Mouse (Mus musculus): ENCODE data around the gene Gbx2.

Gene Gbx2

GRCm38 (mm10) chr1:89935493-89936348, 4.7 kb upstream of the Gbx2 start:
- no peak for DNase-seq (ENCODE audit: low read depth, low spot score)

DNA sequence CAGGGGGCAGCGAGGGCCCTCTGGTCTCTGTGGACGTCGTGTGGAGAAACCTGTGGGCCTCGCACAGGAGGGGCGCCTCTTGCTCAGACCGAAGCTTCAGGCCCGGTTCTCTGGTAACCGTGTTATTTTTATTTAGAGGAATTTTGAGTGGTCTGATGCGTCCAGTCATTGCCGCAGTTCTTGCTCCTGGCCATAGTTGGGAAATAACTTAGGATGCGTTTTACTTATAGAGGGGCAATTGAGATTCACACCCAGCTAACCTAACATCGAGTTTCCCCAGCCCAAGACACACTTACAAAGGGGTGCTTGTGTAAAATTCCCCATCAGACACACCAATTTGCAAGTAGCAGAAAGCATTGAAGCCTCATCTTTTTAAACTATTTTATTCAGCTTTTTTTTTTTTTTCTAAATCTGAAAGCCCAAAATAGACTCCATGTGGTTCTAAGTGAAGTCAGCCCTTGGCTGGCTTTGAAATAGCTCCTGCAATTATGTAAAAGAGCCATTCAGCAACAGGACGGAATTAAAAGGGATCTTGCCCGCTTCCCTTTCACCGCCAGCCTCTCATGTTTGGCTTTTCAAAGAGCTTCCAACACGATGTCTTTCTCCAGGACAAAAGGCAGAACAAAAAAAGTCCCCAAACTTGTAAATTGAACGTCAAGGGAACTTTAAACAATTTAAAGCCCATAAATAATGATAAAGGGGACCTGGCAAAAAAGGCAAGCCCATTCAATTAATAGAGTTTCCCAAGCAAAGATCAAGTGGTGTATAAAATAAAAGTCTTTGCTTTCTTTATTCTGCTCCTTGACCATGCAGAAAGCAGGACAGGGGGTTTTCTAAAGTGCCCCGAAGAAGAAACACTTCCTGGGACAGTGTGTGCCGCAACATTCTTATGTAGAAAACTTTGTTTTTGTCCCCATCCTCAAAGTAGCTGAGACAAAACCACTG, 3.6 kb upstream of the Gbx2 start:
- DNase-seq (ENCODE audit: low read depth, low spot score), result no peak

DNA sequence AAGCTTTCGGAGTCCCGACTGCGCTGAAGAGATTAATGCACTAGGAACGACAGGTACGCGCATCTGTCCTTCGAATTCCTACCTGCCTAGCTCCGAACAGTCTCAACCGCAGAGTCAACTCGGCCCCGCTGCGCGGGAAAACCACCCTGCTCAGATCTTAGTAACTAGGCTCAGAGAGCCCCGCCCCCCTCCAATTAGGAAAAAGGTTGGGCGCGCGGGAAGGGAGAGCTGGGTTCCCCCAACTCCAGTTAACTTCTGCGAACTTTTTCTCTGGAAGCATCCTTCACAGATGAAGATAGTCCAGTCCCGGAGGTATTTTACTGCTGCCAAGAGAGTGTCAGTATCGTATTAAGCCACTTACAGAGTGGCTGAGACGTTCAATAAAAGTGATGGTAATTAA, 2.8 kb upstream of the Gbx2 start:
- no peak for DNase-seq (ENCODE audit: low read depth, low spot score)

- no peak for DNase-seq (ENCODE audit: low read depth, low spot score)
Observed at GRCm38 (mm10) chr1:89933028-89933427, 2.0 kb upstream of the Gbx2 start.

DNA sequence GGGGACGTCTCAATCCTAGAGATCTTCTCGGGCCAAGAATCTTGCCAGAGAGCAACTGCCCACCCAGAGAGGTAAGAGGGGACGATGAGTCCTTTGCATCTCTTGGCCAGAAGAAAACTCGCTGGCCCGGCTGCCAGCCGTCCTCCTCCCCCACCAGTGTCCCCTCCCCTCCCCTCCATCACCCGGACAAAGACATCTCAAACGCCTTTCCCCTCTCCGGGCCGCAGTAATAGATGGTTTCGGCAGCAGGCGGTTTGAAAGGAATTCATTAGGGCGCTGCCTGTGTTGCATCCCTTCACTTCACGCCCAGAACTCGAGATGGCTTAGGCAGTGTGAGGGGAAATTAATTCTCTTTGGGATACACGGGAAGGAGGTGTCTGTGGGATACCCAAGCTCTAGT, 1.6 kb upstream of the Gbx2 start:
- no peak for DNase-seq (ENCODE audit: low read depth, low spot score)

GRCm38 (mm10) chr1:89932021-89932423, 1.0 kb upstream of the Gbx2 start:
- DNase-seq (ENCODE audit: low read depth, low spot score), result no peak

- no peak for DNase-seq (ENCODE audit: low read depth, low spot score)
Observed at GRCm38 (mm10) chr1:89930551-89930950, 428 bp downstream of the Gbx2 start.

GRCm38 (mm10) chr1:89929721-89930505, 1.1 kb downstream of the Gbx2 start:
- no peak for DNase-seq (ENCODE audit: low read depth, low spot score)

DNA sequence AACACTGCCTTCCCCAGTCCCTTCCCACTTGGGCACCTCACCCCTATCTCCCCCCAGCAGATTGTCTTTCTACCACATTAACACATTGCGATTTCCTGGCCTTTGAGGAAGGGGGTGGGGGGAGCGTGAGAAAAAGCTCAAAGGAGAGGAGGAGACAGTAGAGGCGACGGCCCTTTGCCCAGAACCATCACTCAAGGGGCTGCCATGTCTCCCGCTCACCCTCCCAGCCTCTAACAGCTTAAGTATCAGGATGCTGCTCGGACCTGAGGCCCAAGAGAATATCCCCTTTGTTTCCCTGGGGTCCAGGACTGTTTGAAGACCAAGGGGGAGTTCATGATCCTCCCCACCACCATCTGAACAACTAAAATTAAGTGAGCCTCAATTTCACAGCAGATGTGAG, 1.8 kb downstream of the Gbx2 start:
- no peak for DNase-seq (ENCODE audit: low read depth, low spot score)

- DNase-seq (ENCODE audit: low read depth, low spot score), result no peak
Observed at GRCm38 (mm10) chr1:89928676-89929075, 2.3 kb downstream of the Gbx2 start.

- DNase-seq (ENCODE audit: low read depth, low spot score), result no peak
Observed at GRCm38 (mm10) chr1:89927061-89927661, 3.8 kb downstream of the Gbx2 start.

DNA sequence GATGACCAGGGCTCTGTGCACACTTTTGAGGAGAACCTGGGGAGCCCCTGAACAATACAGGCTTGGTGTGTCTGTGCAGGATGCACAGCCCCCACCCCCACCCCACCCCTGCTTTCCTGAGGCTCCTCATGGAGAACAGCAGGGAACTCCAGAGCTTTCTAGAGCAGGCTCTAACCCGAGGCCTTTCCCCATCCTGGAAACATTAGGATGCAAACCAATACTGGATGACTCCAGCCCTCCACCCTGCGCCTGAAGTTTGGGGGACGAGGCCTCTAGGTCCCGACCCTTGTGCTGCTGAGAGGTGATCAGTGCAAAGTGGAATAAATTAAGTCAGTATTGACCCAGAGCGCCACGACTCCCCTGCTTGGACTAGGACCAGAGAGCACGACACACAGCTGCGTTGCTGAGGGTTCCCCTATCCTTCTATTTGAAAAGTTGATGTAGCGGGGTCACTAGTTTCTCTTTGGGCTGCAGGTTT, 4.4 kb downstream of the Gbx2 start:
- DNase-seq (ENCODE audit: low read depth, low spot score), result no peak

DNA sequence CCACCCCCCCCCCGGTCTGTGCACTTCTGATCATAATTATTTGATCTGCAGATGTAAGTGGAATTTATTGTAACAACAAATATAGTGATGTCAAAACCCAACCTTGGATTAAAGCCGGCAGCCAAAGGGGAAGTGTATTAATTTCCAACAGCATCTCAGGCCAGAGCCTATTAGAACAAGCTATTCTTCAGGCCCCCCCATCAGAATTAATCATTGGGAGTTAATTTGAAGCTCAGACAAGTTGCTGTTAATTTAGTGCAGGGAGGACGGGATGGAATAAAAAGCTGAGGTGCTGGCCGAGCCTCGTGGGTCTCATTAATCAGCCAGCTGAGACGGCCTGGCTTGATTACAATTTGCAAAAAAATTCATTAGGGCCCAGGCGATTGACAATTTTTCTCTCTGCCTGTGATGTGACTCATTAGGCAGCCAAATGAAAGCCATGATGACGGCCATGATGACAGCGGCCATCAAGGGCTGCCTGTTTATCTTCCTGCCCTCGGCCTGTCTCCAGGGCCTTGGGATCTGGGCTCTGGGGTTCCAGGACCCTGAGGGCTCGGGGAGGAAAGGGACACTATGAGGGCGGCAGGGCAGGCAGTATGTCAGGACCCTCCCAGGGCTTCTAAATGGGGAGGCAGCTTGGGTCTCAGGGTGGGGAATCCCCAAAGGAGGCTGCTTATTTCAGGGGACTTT, 5.3 kb downstream of the Gbx2 start:
- no peak for DNase-seq (ENCODE audit: low read depth, low spot score)

DNA sequence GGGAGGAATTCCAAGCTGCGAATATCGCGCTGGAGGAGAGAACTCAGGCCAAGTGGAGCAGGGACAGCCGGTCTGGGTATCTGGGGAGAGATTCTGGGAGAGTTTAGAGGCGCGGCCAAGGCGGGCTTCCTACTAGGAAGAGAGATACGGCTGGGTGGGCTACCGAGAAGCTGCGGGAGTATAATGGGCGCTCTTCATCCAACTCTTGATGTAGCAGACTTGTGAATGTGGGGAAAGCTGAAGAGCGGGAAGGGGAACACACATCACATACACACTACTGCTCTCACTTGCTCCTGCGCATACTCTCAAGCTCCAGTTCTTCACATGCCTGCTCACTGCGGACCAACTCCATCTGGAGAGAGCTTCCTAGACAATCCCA, 7.3 kb downstream of the Gbx2 start:
- DNase-seq (ENCODE audit: low read depth, low spot score), result no peak

DNA sequence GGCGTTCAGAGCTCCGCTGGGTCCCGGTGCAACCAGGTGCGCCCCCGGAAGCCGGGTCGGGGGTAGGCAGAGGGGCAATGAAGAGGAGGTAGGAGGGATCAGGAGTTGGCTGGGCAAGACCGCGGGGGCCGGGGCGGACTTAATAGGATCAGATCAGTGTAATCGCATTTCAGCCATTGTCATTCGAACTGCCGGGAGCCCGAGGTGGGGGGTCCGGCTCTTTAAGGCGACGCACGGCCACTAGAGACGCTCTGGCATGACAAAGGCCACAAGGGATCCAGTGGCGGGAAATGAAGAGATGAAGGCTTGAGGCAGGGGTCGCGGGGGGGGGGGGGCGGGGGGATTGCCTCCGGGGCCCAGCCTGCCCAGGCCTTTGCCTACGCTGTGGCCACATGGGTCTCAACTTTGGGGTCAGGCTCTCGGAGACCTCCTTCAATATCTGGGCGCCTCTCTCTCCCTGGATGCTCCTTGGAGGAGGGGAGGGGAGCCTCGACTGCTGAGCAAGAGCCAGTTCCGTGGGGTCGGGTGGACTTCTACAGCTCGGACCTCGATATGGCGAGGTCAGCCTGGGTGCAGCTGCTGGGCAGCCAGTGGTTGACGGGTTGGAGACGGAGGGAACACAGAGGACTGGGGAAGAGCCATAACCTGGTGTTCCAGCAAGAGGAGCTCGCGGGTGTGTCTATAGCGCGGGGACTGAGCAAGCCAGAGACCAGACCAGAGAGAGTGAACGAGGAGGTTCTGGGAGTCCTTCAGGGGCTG, 7.9 kb downstream of the Gbx2 start:
- DNase-seq (ENCODE audit: low read depth, low spot score), result no peak

- DNase-seq (ENCODE audit: low read depth, low spot score), result no peak
Observed at GRCm38 (mm10) chr1:89922282-89922681, 8.7 kb downstream of the Gbx2 start.

DNA sequence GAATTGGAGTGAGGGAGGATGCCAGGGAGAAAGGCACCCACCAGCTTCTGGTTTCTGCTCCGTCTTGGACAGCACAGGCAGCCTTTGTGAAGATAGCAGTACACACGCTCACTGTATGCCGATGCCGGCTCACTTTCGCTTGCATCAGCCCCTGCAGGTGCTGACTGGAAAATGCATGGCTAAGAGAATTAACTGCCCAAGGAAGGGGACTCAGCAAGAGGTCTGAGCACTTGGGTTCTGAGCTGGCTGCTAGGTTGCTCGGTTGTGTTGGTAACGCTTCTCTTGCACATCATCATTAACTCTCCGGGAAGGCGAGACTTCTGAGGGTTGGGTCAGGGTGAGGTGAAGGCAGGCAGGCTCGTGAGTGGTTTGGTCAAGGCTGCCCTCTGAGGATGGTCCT, 9.2 kb downstream of the Gbx2 start:
- no peak for DNase-seq (ENCODE audit: low read depth, low spot score)

DNA sequence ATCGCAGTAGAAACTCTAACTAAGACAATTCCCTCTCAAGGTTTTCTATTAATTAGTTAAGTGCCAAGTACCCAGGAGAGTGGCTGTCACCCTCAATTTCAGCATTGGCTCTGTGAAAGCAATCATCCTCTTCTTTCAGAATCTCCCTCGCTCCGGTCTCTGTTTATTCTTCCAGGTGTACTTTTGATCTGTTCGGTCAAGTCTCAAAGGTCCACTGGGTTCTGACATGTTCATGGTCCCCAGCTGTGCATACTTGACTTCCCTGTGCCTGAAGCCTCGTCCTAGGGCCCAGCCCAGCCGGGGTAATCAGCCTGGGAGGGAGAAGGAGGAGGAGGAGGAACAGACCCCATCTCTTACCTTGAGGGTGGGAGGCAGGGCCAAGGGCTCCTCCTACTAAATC, 11.8 kb downstream of the Gbx2 start:
- DNase-seq (ENCODE audit: low read depth, low spot score), result no peak

- DNase-seq (ENCODE audit: low read depth, low spot score), result no peak
Observed at GRCm38 (mm10) chr1:89918111-89918510, 12.9 kb downstream of the Gbx2 start.

GRCm38 (mm10) chr1:89913611-89914010, 17.4 kb downstream of the Gbx2 start:
- DNase-seq (ENCODE audit: low read depth, low spot score), result no peak

Data from telencephalon, adult 2 months (tissue).